Mouse (Mus musculus): ENCODE results near the gene Cdk12.
"Not testable (repeated sequence)": the region's sequence is repeated elsewhere in the genome, so short reads cannot be mapped to it uniquely, and the experiment has no call there.

Gene Cdk12

GRCm38 (mm10) chr11:98202641-98203350, at the start of gene Cdk12:
TSS of gene Cdk12 (plus strand) at chr11:98203059.
- peak; percentile 91 for DNase-seq

DNA sequence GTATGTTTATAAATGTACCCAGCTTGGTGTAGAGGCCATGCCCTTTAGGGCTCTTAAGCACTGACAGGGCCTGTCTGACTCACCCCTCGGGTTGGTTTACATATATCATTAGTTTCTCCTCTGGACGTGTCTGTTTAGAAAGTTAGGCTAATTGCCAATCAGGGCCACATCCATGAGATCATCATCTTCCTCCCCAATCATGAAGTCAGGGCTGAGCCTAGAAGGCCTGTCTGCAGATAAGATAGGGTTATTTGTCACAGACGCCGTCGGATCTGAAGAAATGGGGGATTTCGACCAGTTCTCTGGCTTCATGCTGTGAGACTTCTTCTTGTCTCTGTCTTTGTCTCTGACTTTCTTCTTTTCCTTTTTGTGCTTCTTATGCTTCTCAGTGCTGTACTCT, 47.8 kb upstream of the Cdk12 start:
- DNase-seq = no peak

GRCm38 (mm10) chr11:98168400-98168799, 34.5 kb upstream of the Cdk12 start:
- no peak for DNase-seq

GRCm38 (mm10) chr11:98182149-98182548, 20.7 kb upstream of the Cdk12 start:
- DNase-seq = not testable (repeated sequence)

GRCm38 (mm10) chr11:98187640-98188395, 15.0 kb upstream of the Cdk12 start:
- no peak for DNase-seq

- DNase-seq = no peak
Measured at GRCm38 (mm10) chr11:98190820-98191219, 12.0 kb upstream of the Cdk12 start.

DNA sequence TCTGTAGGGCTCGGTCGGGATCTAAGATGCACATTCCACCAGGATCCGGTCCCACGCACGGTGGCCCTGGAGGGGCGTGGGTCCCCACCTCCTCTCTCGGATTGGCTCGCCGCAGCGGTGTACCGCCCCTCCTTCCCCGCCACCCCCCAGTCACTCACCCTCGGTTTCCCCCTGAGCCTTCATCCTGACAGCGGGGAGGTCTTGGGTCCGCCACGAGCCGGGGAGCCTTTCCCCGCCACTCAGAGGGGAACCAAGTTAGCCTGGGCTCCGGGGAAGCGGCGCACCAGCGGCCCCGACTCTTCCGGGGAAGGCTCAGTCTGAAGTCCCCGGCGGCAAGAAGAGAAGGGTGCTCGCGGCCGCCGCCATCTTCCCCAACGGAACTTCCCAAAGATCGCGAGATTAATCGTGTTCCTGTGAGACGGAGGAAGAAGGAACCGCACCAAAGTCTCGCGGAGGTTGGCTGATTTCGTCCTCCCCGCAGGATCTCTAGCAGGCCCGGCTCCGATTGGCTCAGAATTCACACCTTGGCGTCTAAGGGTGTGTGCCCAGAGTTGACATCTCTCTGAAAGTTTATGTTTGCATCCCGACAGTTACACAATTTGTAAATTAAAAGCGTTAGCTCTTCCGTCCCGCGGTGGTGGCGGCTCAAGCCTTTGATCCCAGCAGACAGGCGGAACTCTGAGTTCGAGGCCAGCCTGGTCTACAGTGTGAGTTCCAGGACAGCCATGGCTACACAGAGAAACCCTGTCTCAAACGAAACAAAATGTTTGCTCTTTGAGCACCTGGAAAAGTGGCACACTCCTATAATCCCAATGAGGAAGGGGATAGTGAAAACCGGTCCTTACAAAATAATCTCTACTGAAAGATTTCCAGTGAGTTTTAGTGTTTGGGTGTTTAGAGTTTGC, 9.7 kb upstream of the Cdk12 start, which contains the start of gene Med1:
Med1 (minus strand) TSS at position 393 of the 905 bp plus-strand sequence.
- DNase-seq = peak; percentile 92

DNA sequence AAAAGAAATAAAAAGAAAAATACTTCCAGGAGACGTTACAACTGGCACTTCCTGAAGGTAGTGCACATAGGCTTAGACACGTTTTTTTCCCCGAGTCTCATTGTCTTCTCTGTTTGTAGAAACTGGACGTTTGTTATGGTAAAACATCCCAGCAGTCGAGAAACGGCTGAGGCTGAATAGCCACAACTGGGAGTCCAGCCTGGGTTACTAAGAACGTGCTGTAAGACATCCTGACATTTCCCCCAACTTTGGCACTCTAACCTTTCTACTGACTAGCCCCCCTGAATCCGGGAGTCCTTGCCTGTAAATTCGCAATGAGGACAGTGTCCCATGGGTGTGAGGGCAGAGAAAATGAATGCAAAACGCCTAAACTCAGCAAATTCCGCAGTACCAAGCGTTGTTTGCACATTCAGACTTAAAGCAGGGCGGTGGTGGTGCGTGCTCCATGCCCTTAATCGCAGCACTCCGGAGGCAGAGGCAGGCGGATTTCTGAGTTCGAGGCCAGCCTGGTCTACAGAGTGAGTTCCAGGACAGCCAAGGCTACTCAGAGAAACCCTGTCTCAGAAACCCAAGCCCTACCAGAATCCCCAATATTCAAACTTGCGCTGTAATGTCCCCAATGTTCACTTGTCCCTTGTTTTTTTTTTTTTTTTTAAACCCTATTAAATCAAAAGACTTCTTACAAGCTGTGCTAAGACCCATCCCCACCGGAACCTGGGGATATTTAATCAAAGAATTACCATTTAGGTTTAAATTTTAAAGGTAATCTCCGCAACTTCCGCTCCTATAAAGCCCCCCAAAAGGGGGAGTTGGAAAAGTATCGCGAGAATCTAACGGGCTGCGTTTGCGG, 843 bp upstream of the Cdk12 start:
- DNase-seq = peak; percentile 23

GRCm38 (mm10) chr11:98203351-98203911, 572 bp downstream of the Cdk12 start:
- no peak for DNase-seq

DNA sequence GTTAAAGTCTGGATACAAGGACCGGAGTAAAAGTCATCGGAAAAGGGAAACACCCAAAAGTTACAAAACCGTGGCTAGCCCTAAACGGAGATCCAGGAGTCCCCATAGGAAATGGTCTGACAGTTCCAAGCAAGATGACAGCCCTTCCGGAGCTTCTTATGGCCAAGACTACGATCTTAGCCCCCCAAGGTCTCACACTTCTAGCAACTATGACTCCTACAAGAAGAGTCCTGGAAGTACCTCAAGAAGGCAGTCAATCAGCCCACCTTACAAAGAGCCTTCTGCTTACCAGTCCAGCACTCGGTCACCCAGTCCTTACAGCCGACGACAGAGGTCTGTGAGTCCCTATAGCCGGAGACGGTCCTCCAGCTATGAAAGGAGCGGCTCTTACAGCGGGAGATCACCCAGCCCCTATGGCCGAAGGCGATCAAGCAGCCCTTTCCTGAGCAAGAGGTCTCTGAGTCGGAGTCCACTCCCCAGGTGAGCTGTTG, 1.1 kb downstream of the Cdk12 start:
- DNase-seq = no peak

GRCm38 (mm10) chr11:98205463-98205862, 2.6 kb downstream of the Cdk12 start:
- DNase-seq = no peak

DNA sequence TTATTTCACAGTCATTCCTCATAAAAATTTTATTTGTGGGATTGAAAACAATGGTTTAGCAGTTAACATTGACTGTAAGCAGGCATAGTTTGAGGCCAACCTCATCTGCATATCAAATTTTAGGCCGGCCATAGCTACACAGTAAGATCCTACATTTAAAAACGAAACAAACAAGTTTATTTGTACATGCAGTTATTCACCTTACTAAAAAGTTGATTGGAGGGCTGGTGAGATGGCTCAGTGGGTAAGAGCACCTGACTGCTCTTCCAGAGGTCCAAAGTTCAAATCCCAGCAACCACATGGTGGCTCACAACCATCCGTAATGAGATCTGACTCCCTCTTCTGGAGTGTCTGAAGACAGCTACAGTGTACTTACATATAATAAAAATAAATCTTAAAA, 3.4 kb downstream of the Cdk12 start:
- DNase-seq = not testable (repeated sequence)

DNA sequence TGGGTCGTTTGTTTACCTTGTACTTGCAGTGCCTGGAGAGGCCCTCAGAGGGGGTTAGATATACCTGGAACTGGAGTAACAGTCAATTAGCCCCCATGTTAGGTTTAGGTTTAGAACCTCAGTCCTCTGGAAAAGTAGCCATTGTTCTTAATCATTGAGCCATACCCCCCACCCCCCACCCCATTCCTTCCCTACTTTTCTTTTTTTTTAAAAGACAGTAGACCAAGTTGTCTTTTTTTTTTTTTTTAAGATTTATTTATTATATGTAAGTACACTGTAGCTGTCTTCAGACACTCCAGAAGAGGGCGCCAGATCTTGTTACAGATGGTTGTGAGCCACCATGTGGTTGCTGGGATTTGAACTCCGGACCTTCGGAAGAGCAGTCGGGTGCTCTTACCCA, 6.8 kb downstream of the Cdk12 start:
- DNase-seq = not testable (repeated sequence)

GRCm38 (mm10) chr11:98213311-98213710, 10.5 kb downstream of the Cdk12 start:
- no peak for DNase-seq

DNA sequence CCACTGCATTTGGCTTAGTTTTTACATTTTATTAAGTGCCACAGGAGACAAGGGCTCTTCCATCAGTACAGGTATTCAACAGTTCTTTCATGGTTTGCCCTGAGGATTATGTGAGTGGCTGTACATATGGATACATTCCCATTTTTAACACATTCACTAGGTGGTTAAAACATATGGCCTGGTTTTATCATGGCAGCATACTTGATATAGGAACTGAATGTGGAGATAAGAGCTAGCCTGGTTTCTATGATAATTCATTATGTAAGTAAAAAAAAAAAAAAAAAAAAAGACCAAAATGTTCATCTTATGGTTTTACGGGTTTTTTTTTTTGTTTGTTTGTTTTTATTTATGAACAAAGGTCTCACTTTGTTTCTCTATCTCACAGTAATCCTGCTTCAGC, 23.5 kb downstream of the Cdk12 start:
- no peak for DNase-seq

- no peak for DNase-seq
Measured at GRCm38 (mm10) chr11:98238416-98238815, 35.6 kb downstream of the Cdk12 start.

- DNase-seq = no peak
Measured at GRCm38 (mm10) chr11:98238995-98239394, 36.1 kb downstream of the Cdk12 start.

DNA sequence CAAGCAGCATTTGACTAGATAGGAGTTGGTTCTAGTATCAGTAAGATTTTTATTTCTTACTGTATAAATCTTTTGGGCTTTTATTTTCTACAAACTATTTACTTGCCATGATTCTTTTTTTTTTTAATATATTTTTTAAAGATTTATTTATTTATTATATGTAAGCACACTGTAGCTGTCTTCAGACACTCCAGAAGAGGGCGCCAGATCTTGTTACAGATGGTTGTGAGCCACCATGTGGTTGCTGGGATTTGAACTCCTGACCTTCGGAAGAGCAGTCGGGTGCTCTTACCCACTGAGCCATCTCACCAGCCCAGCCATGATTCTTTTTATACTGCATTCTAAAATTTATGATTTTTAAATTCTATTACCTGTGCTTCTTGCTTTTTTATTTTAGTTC, 40.1 kb downstream of the Cdk12 start:
- not testable (repeated sequence) for DNase-seq

- no peak for DNase-seq
Measured at GRCm38 (mm10) chr11:98244415-98244814, 41.6 kb downstream of the Cdk12 start.

DNA sequence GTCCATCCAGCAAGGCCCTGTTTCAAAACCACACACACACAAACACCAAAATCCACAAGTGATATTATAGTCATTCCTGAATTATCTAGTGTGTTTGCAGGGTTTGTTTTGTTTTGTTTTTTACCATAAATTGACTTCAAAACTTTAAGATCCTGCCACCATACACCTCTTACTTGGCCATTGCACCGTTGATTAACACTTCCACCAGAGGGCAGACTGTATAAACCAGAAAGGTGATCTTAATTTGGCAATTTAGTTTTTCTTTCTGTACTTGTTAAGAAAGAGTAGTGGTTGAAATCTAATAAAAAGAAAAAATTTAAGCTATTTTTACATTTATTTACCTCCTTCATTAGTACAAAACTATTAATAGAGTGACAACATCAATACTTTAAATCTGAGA, 44.5 kb downstream of the Cdk12 start:
- no peak for DNase-seq

DNA sequence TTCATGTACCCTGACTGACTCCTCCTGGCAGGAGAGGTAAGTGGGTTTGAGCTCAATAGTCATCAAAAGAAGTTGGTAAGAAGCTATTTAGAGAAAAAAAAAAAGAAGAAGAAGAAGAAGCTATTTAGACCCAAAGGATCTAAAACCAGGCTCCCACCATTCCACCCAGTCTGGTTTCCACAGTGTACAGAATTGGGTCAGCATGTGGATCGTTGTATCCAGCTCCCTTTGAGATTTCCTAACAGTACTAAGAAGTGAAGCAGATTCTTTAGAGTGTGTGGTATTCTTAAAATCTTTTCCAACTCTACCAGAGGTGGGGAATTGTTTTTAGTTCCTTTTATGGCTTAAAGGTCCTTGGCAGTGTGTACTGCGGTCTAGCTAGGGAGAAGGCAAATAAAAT, 50.9 kb downstream of the Cdk12 start:
- DNase-seq = no peak

Data from right cerebral cortex, postnatal 25 days (tissue).